Mouse (Mus musculus) C2C12 (cell line): ENCODE data around the gene Nln. TPM values are rescaled to one million over a fixed set of nuclear protein-coding genes. Genes with fewer than 3 reads are reported as not detected.
A peak's percentile ranks its signal among the peaks of the same experiment; 100 is the strongest.

Source experiments
- H3K27me3 ChIP-seq: one replicate; pipeline ENCODE4 v1.6.1; 2011; ENCODE audit not compliant: control insufficient read depth, insufficient read depth, insufficient read length
- H3K36me3 ChIP-seq: one replicate; pipeline ENCODE4 v1.6.1; 2011; ENCODE audit not compliant: control insufficient read depth, insufficient read depth
- H3K4me3 ChIP-seq: one replicate; pipeline ENCODE4 v1.5.1; 2011; ENCODE audit warnings: mild to moderate bottlenecking, control low read depth; ENCODE audit not compliant: poor library complexity, insufficient read depth, severe bottlenecking
- H3K79me2 ChIP-seq: one replicate; pipeline ENCODE4 v1.6.1; 2011; ENCODE audit not compliant: control insufficient read depth, insufficient read depth
- H3K79me3 ChIP-seq: one replicate; pipeline ENCODE4 v1.6.1; 2011; ENCODE audit warnings: low read depth, control low read depth
- H3ac ChIP-seq: one replicate; pipeline ENCODE3; 2011; ENCODE audit warnings: low read depth; ENCODE audit not compliant: control insufficient read depth, insufficient read length
- CEBPB ChIP-seq: IDR thresholded peaks from one replicate; pipeline ENCODE4 v1.6.1; 2011; ENCODE audit warnings: low read depth, mild to moderate bottlenecking, control low read depth, moderate library complexity
- CTCF ChIP-seq: IDR thresholded peaks from one replicate; pipeline ENCODE4 v1.5.1; 2011; ENCODE audit not compliant: control insufficient read depth, insufficient read depth, insufficient read length
- FOSL1 ChIP-seq: IDR thresholded peaks from one replicate; pipeline ENCODE4 v1.8.0; 2011; ENCODE audit warnings: mild to moderate bottlenecking, low read length; ENCODE audit not compliant: poor library complexity, insufficient read depth, severe bottlenecking
- MAX ChIP-seq: IDR thresholded peaks from one replicate; pipeline ENCODE4 v1.6.1; 2011; ENCODE audit warnings: mild to moderate bottlenecking, control low read depth
- MYOD1 ChIP-seq: IDR thresholded peaks from one replicate; pipeline ENCODE4 v1.6.1; 2011; ENCODE audit warnings: low read depth; ENCODE audit not compliant: control insufficient read depth, insufficient read length
- MYOG ChIP-seq: IDR thresholded peaks from one replicate; pipeline ENCODE4 v1.6.1; 2011; ENCODE audit not compliant: control insufficient read depth, insufficient read length; ENCODE audit errors: extremely low read depth
- USF1 ChIP-seq: IDR thresholded peaks from one replicate; pipeline ENCODE4 v1.6.1; 2011; ENCODE audit warnings: low read depth, mild to moderate bottlenecking, control low read depth, moderate library complexity
- polyA plus RNA-seq: library from polyadenylated mRNA; unstranded; fragments of >200 nt; fragmentation: generic; extraction: Trizol; gene quantifications from one replicate; pipeline ENCODE4 v1.2.1, GENCODE M21; 2012; ENCODE audit warnings: missing spikeins

Nln gene
- polyA plus RNA-seq, 1 experiment: 13.9 TPM

DNA sequence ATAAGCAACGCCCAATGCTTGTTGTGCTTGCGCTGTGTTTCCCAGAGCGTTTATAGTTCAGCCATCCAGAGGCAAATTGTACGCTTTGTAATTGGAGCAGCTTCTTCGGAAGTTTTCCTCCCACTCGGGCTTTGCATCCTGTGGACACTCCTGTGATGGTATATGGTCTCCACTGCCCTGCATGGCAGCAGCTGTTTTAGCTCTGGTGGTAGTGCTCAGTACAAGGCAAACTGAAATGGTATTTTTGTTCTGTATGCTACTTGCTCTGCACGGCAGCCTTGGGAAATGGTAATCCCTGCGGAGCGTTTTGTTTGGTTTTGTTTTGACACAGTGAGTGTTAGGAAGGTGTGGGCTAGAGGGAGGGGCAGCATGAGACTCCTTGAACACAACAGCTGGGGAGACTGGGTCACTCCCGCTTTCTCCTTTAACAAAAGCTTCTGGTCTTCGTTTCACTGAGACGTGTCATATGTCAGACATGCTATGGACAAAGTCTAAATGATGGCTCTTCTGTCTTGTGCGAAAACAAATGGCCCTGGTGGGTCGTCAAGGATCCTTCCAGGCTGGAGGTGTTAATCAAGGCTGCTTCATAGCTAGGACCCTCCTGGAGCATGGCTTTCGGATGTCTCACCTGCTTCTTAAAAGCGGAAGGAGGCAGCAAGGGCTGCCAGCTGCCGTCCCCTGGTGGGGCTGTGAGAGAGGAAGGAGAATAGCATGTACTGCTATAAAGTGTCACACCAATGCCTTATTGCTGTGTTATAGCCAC, 12.8 kb upstream of the Nln start:
- H3K27me3 ChIP-seq: no peaks in the 10 kb centered on the region
- no peak overlapping the region for H3K4me3 ChIP-seq
- H3K36me3 ChIP-seq: no peaks in the 10 kb centered on the region
- H3K79me2 ChIP-seq: no peaks in the 10 kb centered on the region
- no peak overlapping the region for H3ac ChIP-seq
- TF ChIP-seq CTCF (no peak), USF1 (no peak)
- no peaks in the 10 kb centered on the region for H3K79me3 ChIP-seq

DNA sequence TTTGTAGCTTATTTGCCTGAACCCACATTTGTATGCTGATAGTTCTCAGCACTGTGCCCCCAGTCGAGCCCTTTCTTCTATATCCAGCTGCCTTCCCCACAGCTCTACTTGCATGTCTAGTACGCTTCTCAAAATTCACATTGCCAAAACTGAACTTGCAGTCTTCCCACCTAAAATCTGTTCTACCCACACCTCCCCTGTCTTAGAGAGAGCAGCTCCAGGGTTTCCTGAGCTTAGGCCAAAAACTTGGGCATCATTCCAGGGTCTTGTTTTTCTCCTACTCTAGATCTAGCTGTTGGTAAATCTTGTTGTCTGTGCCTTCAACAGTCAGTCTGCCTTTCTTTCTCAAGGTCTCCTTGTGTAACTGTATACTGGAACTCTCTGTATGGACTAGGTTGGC, 5.4 kb upstream of the Nln start:
- TF ChIP-seq MYOG: no peak
- no peak for TF ChIP-seq CTCF
- TF ChIP-seq MYOD1: no peak
- TF ChIP-seq CEBPB: no peak
- no peak for TF ChIP-seq USF1
- no peak for TF ChIP-seq FOSL1
- no peak for TF ChIP-seq MAX
- Histone ChIP-seq H3ac (no peak overlapping the region), H3K36me3 (no peaks in the 10 kb centered on the region), H3K27me3 (no peaks in the 10 kb centered on the region), H3K4me3 (no peak overlapping the region), H3K79me3 (no peaks in the 10 kb centered on the region), H3K79me2 (no peaks in the 10 kb centered on the region)

DNA sequence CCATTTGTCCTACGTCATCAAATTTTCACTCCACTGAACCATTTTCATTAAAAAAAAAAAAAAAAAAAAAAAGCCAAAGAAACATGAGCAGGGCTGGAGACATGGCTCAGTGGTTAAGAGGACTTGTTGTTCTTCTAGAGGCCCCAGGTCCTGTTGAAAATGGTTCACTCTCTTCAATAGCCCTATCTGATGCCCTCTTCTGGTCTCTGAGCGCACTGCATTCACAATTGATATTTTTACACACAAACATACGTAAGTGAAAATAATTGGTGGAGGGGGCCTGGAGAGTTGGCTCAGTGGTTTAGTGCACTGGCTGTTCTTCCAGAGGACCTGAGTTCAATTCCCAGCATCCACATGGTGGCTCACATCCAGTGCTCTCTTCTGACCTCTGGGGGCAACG, 4.4 kb upstream of the Nln start:
- Histone ChIP-seq H3K79me3 (no peaks in the 10 kb centered on the region), H3K4me3 (no peak overlapping the region), H3ac (no peak overlapping the region), H3K27me3 (no peaks in the 10 kb centered on the region), H3K36me3 (no peaks in the 10 kb centered on the region), H3K79me2 (peaks cover 5% of the 10 kb centered on the region)
- no peak for TF ChIP-seq USF1
- TF ChIP-seq MAX: no peak
- TF ChIP-seq FOSL1: no peak
- no peak for TF ChIP-seq CEBPB
- TF ChIP-seq CTCF: no peak
- TF ChIP-seq MYOG: no peak
- no peak for TF ChIP-seq MYOD1

DNA sequence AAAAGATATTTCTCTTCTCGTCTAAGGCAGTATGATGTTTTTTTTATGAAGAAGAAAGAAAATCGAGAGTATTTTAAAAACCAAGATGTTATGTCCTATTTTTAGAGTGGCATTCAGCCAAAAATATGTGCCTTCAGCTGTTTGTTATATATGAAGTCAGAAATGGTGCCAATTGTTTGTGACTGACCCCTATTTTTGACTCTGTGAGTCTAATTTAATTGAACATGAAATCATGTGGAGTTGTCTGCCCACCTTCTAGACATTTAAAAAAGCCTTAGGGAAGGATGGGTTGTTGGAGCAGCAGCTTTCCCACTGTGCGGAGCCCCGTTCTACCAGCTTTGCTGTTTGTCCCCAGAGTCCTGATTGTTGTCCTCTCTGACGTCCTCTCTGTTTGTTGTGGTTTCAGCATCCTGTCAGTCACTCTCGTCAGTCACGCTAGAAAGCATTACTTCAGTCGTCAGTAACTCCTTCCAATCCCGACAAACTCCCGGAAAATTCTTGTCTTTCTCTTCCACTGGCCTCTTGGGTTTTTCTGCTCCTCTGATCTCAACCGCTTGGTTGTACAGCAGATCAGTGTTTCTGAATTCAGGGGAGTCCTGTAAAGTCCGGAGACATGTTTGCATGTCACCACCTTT, 3.0 kb upstream of the Nln start:
- Histone ChIP-seq H3K36me3 (no peaks in the 10 kb centered on the region), H3K4me3 (no peak overlapping the region), H3K79me2 (peaks cover 17% of the 10 kb centered on the region), H3K79me3 (peaks cover 5% of the 10 kb centered on the region), H3K27me3 (no peaks in the 10 kb centered on the region), H3ac (no peak overlapping the region)
- TF ChIP-seq MAX (no peak), USF1 (no peak), MYOG (no peak)

DNA sequence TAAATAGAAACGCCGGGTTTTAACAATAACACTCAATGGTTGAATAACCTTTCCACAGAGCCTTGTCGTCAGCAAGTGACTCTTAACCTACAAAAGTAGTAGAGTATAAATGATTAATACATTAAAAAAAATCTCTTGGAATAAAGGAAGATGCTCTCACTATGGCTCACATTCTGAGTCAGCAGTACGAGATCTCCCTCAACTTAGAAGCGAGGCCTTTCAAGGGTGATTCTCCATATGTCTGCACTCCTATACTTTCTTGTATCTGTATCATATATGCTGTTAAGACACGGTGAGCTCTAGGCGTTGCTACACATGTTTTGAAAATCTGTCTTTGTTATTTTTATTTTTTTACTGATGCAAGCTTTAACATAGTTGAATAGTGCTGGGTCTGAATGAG, 1.1 kb upstream of the Nln start:
- H3K79me2 ChIP-seq: peaks cover 23% of the 10 kb centered on the region
- peaks cover 9% of the 10 kb centered on the region for H3K36me3 ChIP-seq
- H3K79me3 ChIP-seq: peaks cover 16% of the 10 kb centered on the region
- TF ChIP-seq USF1 (no peak), MYOD1 (no peak), CTCF (no peak), MYOG (no peak), MAX (no peak), FOSL1 (no peak), CEBPB (no peak)
- H3ac ChIP-seq: no peak overlapping the region
- no peaks in the 10 kb centered on the region for H3K27me3 ChIP-seq
- H3K4me3 ChIP-seq: peak overlapping the region; percentile 68

DNA sequence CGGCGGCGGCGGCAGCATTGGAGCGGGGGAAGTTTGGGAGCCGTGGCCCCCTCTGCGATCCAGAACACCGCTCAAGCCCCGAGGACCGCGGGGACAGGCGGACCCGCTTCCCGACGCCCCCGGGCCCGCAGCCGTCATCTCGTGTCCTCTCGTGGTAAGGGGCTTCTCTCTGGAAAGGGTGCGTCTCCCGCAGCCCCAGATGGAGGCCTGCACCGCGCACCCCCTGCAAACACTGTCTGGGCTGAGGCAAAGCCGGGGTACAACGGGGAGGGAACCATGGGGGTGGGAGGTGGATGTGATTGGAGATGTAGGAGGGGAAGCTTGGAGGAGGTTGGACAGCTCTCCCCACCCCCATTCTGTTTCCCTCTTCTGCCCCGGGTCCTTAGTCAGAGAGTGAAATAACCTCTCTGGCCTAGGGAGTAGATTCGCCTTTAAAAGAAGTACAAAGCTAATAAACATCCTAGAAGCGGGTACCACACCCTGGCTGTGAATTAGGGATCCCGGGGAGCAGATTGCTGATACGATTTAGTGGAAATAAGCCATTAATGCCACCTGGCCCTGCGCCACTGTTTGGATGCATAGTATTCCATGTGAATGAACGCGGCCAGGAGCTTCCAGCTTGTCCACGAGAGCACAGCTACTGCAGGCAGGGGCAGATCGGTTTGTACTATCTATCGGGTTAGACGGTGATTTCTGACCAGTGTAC, 555 bp upstream of the Nln start:
- H3K79me2 ChIP-seq: peaks cover 23% of the 10 kb centered on the region
- peaks cover 16% of the 10 kb centered on the region for H3K79me3 ChIP-seq
- H3K4me3 ChIP-seq: peak overlapping the region; percentile 68
- peaks cover 11% of the 10 kb centered on the region for H3K36me3 ChIP-seq
- H3ac ChIP-seq: peak overlapping the region; percentile 57
- TF ChIP-seq CTCF: no peak
- no peak for TF ChIP-seq CEBPB
- TF ChIP-seq MYOD1: no peak
- no peak for TF ChIP-seq USF1
- no peak for TF ChIP-seq FOSL1
- no peaks in the 10 kb centered on the region for H3K27me3 ChIP-seq
